Mouse (Mus musculus) hindbrain, embryonic 13.5 days (tissue): Measurements from ENCODE around the gene Traf7. TPM values are rescaled to one million over a fixed set of nuclear protein-coding genes. Genes with fewer than 3 reads are reported as not detected.

ENCODE experiments used
- ATAC-seq: fragments of 200-750 bp; cut with Nextera tagmentation; 2 replicates; pipeline ENCODE4 v1.8.0; 2017; ENCODE audit warnings: moderate TSS enrichment; ENCODE audit not compliant: low FRiP score
- H3K27ac ChIP-seq: fragments of 300-500 bp; sonication (generic); 2 replicates; pipeline ENCODE4 v1.5.1; 2015; ENCODE audit warnings: inconsistent platforms, mild to moderate bottlenecking, moderate library complexity
- H3K27me3 ChIP-seq: fragments of 300-500 bp; sonication (generic); 2 replicates; pipeline ENCODE4 v1.6.1; 2015; ENCODE audit warnings: mild to moderate bottlenecking, inconsistent platforms
- H3K36me3 ChIP-seq: fragments of 300-500 bp; sonication (generic); 2 replicates; pipeline ENCODE4 v1.6.1; 2015; ENCODE audit warnings: mild to moderate bottlenecking, inconsistent platforms
- H3K4me1 ChIP-seq: fragments of 300-500 bp; sonication (generic); replicated peaks from 2 replicates; pipeline ENCODE4 v1.6.1; 2015; ENCODE audit warnings: inconsistent platforms
- H3K4me2 ChIP-seq: fragments of 300-500 bp; sonication (generic); 2 replicates; pipeline ENCODE4 v1.6.1; 2015; ENCODE audit warnings: inconsistent platforms, mild to moderate bottlenecking, moderate library complexity
- H3K4me3 ChIP-seq: fragments of 300-500 bp; sonication (generic); 2 replicates; pipeline ENCODE4 v1.5.1; 2015; ENCODE audit warnings: mild to moderate bottlenecking, inconsistent platforms
- H3K9ac ChIP-seq: fragments of 300-500 bp; sonication (generic); 2 replicates; pipeline ENCODE4 v1.6.1; 2015; ENCODE audit warnings: mild to moderate bottlenecking, inconsistent platforms
- H3K9me3 ChIP-seq: fragments of 300-500 bp; sonication (generic); 2 replicates; pipeline ENCODE4 v1.6.1; 2016; ENCODE audit warnings: inconsistent platforms
- WGBS: fragments of 180-500 bp; shearing (Covaris S2); methylation state at CpG from one replicate; pipeline ENCODE4 v1.1.7; 2015; 5-methylcytosine and 5-hydroxymethylcytosine counted together
- polyA plus RNA-seq: library from polyadenylated mRNA; unstranded; fragments of >200 nt; fragmentation: Nextera tagmentation; extraction: Ambion mirVana; gene quantifications from 2 replicates; pipeline ENCODE4 v1.2.1, GENCODE M21; 2015

Traf7 gene
- polyA plus RNA-seq = 86.0 and 89.9 TPM in 2 replicates

DNA sequence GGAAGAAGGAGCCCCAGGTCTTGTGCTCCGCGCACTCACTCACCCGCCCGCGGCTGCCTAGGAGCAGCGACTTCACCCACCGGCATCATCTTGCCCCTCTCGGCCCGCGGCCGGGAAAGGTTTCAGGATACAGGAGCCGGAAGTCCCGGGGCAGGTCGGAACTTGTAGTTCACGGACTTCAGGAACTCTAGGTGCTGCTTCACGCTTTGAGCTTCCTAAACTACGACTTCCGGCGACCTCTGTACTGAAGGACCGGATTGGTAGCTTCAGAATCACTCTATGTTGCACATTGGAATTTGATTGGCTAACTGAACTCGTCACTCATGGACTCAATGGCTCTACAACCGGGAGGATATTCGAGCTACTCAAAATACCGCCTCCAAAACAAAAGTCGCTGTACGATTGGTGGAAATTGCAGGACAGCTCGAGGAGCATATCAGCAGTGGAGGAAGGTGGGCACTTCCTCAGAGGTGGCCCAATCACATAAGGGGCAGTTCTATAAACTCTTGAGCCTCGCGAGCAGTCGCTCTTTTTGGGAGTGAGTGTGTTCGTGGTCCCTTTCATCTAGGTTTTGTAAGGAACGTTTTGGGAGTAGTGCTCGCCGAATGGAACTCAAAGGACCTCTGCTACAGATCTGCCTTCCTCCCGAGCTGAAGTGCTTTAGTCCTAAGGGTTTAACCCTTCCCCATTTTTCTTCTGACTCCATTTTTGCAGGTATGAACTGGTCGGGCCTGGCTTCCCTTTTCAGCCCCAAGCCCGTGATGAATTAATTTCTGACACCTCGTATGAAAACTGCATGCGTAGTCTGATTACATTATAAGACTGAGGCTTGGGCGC is at the start of gene Traf7:
Traf7 (minus strand) TSS at position 216 of the 837 bp plus-strand sequence.
- peak within 1 kb of the TSS; percentile 87 for H3K27ac ChIP-seq
- peak within 1 kb of the TSS; percentile 85 for H3K9ac ChIP-seq
- H3K4me1 ChIP-seq = peaks cover 71% of the 10 kb centered on the region
- under 1% methylated on average over 40 of the region's 40 CpGs for WGBS
- no peaks in the 10 kb centered on the region for H3K9me3 ChIP-seq
- peak within 1 kb of the TSS; percentile 64 for H3K4me3 ChIP-seq
- peaks cover 22% of the 10 kb centered on the region for H3K36me3 ChIP-seq
- H3K4me2 ChIP-seq = peak within 1 kb of the TSS; percentile 83
- peaks cover 10% of the 10 kb centered on the region; the same call in 1 of the 2 replicates for H3K27me3 ChIP-seq
- peak; percentile 97 for ATAC-seq

- ATAC-seq = no peak
Observed at GRCm38 (mm10) chr17:24573811-24574210, 46.1 kb upstream of the Traf7 start.

GRCm38 (mm10) chr17:24572651-24573245 is 45.0 kb upstream of the Traf7 start:
- no peak overlapping the region for H3K4me3 ChIP-seq
- H3K27me3 ChIP-seq = no peaks in the 10 kb centered on the region
- H3K9me3 ChIP-seq = no peaks in the 10 kb centered on the region
- H3K27ac ChIP-seq = no peak overlapping the region
- no peak overlapping the region for H3K4me2 ChIP-seq
- peaks cover 98% of the 10 kb centered on the region for H3K36me3 ChIP-seq
- no peaks in the 10 kb centered on the region for H3K4me1 ChIP-seq
- 94% methylated on average over 12 of the region's 12 CpGs for WGBS
- no peak overlapping the region for H3K9ac ChIP-seq
- ATAC-seq = no peak

More at GRCm38 (mm10) chr17:24573811-24574210, 46.1 kb upstream of the Traf7 start:
- H3K4me1 ChIP-seq = no peaks in the 10 kb centered on the region
- peaks cover 100% of the 10 kb centered on the region for H3K36me3 ChIP-seq
- H3K27me3 ChIP-seq = no peaks in the 10 kb centered on the region
- H3K27ac ChIP-seq = no peak overlapping the region
- no peak overlapping the region for H3K4me3 ChIP-seq
- WGBS = 95% methylated on average over 9 of the region's 9 CpGs
- no peak overlapping the region for H3K9ac ChIP-seq
- no peak overlapping the region for H3K4me2 ChIP-seq
- H3K9me3 ChIP-seq = no peaks in the 10 kb centered on the region

DNA sequence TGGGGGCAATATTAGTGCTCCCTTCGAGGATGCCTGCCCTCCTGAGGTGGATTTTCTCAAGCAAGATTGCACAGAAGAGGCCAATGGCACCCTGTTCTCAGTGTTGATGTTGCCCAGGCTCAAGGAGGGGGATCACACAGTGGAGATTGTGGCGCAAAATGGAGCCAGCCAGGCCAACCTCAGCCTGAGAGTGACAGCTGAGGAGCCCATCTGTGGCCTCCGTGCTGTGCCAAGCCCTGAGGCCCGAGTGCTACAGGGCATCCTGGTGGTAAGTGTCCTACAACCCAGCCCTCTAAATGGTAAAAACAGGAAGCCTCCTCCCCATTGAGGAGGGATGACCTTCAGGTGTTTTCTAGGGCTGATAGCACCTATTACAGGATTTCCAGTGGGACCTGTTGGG is 42.1 kb upstream of the Traf7 start:
- Histone ChIP-seq H3K36me3 (peaks cover 94% of the 10 kb centered on the region), H3K27ac (no peak overlapping the region), H3K9me3 (no peaks in the 10 kb centered on the region), H3K27me3 (no peaks in the 10 kb centered on the region), H3K9ac (no peak overlapping the region), H3K4me3 (no peak overlapping the region), H3K4me2 (no peak overlapping the region), H3K4me1 (peaks cover 12% of the 10 kb centered on the region)
- ATAC-seq = no peak
- WGBS = 90% methylated on average over 4 of the region's 4 CpGs

DNA sequence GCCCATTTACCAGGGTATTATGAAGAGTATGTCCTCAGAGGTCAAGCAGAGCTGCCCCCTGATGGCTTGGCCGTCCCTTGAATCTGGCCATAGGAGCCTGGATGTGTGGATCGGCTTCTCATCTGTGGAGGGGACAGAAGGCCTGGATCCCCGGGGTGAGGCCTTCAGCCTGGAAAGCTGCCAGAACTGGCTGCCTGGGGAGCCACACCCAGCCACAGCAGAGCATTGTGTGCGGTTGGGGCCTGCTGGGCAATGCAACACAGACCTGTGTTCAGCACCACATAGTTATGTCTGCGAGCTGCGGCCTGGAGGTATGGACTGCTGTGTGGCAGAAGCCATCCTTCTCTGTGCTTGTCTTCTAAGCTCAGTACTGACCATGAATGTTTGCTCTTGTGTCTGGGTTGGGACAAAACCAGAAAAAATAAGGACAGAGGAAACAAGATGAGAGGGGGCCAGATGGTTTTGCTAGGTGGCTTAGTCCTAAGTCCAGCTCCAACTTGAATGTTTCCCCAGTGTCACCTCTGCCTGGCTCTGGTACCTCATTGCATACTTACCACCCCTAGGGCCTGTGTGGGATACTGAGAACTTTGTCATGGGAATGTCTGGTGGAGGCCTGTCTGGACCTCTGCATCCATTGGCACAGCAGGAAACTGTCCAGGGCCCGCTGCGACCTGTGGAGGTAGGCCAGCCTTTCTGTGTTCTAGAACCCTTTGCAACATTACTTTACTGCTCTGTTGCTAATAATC is 39.5 kb upstream of the Traf7 start:
- 69% methylated on average over 8 of the region's 8 CpGs for WGBS
- H3K27ac ChIP-seq = no peak overlapping the region
- H3K27me3 ChIP-seq = no peaks in the 10 kb centered on the region
- no peak overlapping the region for H3K9ac ChIP-seq
- ATAC-seq = no peak
- no peak overlapping the region for H3K4me3 ChIP-seq
- peaks cover 70% of the 10 kb centered on the region for H3K36me3 ChIP-seq
- H3K4me2 ChIP-seq = no peak overlapping the region
- peaks cover 12% of the 10 kb centered on the region for H3K4me1 ChIP-seq
- H3K9me3 ChIP-seq = no peaks in the 10 kb centered on the region

DNA sequence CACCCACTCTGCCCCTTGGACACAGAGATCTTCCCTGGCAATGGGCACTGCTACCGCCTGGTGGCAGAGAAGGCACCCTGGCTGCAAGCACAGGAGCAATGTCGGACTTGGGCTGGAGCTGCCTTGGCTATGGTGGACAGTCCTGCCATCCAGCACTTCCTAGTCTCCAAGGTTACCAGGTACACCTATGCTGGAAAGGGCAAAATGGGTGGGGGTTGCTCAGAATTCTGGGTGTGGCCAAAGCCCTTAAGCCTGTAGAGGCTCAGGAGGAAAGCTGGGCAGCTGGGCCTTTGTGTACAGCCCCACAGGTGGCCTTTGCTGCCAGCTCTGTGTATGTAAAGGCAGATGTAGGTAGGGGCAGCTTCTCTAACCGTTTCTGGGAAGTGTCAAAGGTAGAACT is 38.1 kb upstream of the Traf7 start:
- no peak for ATAC-seq
- Histone ChIP-seq H3K27me3 (no peaks in the 10 kb centered on the region), H3K4me2 (no peak overlapping the region), H3K9ac (no peak overlapping the region), H3K4me1 (peaks cover 12% of the 10 kb centered on the region), H3K36me3 (peaks cover 56% of the 10 kb centered on the region), H3K27ac (no peak overlapping the region), H3K9me3 (no peaks in the 10 kb centered on the region), H3K4me3 (no peak overlapping the region)
- 72% methylated on average over 3 of the region's 3 CpGs for WGBS

- H3K4me1 ChIP-seq = peaks cover 12% of the 10 kb centered on the region
- H3K27me3 ChIP-seq = no peaks in the 10 kb centered on the region
- 85% methylated on average over 3 of the region's 3 CpGs for WGBS
- no peak overlapping the region for H3K4me3 ChIP-seq
- H3K27ac ChIP-seq = no peak overlapping the region
- H3K9ac ChIP-seq = no peak overlapping the region
- ATAC-seq = no peak
- no peaks in the 10 kb centered on the region for H3K9me3 ChIP-seq
- H3K4me2 ChIP-seq = no peak overlapping the region
- peaks cover 49% of the 10 kb centered on the region for H3K36me3 ChIP-seq
Observed at GRCm38 (mm10) chr17:24565092-24565491, 37.4 kb upstream of the Traf7 start.

GRCm38 (mm10) chr17:24564422-24564821 is 36.7 kb upstream of the Traf7 start:
- no peak overlapping the region for H3K4me2 ChIP-seq
- no peak for ATAC-seq
- no peak overlapping the region for H3K4me3 ChIP-seq
- no peak overlapping the region for H3K9ac ChIP-seq
- H3K9me3 ChIP-seq = no peaks in the 10 kb centered on the region
- H3K36me3 ChIP-seq = peaks cover 42% of the 10 kb centered on the region
- no peaks in the 10 kb centered on the region for H3K27me3 ChIP-seq
- WGBS = 91% methylated on average over 4 of the region's 4 CpGs
- no peak overlapping the region for H3K27ac ChIP-seq
- H3K4me1 ChIP-seq = peaks cover 13% of the 10 kb centered on the region

- 79% methylated on average over 5 of the region's 5 CpGs for WGBS
- Histone ChIP-seq H3K4me1 (peaks cover 21% of the 10 kb centered on the region), H3K36me3 (peaks cover 34% of the 10 kb centered on the region), H3K9ac (no peak overlapping the region), H3K9me3 (no peaks in the 10 kb centered on the region), H3K4me3 (no peak overlapping the region), H3K27me3 (no peaks in the 10 kb centered on the region), H3K4me2 (no peak overlapping the region), H3K27ac (no peak overlapping the region)
- no peak for ATAC-seq
Observed at GRCm38 (mm10) chr17:24563638-24564037, 35.9 kb upstream of the Traf7 start.

- no peaks in the 10 kb centered on the region for H3K27me3 ChIP-seq
- no peak overlapping the region for H3K9ac ChIP-seq
- no peak overlapping the region for H3K27ac ChIP-seq
- ATAC-seq = no peak
- no peak overlapping the region for H3K4me2 ChIP-seq
- H3K9me3 ChIP-seq = no peaks in the 10 kb centered on the region
- 98% methylated on average over 2 of the region's 2 CpGs for WGBS
- H3K4me3 ChIP-seq = no peak overlapping the region
- peaks cover 20% of the 10 kb centered on the region for H3K36me3 ChIP-seq
- H3K4me1 ChIP-seq = peaks cover 32% of the 10 kb centered on the region
Observed at GRCm38 (mm10) chr17:24561592-24561991, 33.9 kb upstream of the Traf7 start.

GRCm38 (mm10) chr17:24560301-24561028 is 32.7 kb upstream of the Traf7 start:
- H3K4me1 ChIP-seq = peaks cover 31% of the 10 kb centered on the region
- no peaks in the 10 kb centered on the region for H3K27me3 ChIP-seq
- H3K9ac ChIP-seq = no peak overlapping the region
- no peak for ATAC-seq
- H3K9me3 ChIP-seq = no peaks in the 10 kb centered on the region
- no peak overlapping the region for H3K27ac ChIP-seq
- peaks cover 8% of the 10 kb centered on the region for H3K36me3 ChIP-seq
- no peak overlapping the region for H3K4me3 ChIP-seq
- no peak overlapping the region for H3K4me2 ChIP-seq
- WGBS = 87% methylated on average over 5 of the region's 5 CpGs

DNA sequence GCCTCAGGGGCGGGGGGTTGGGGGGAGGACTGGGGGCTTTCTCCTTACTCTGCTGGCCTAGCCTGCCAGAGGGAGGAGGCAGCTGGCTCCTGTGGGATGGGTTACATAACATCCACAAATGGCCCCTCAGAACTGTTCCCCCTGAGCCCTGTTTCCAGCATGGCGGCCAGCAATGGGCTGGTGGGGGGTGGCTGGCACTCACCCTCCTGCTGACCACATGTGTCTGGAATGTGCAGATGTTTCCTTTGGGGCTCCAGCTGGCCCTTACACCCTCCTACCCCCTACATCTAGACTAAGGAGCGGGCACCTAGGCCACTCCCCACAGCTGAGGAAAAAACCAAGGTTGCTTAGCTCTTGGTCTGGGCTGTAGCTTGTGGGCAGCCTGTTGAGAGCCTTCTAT is 31.4 kb upstream of the Traf7 start:
- no peak overlapping the region for H3K4me3 ChIP-seq
- 0 out of 2 replicates have a peak overlapping the region, but pooled peaks have one; percentile 29 for H3K9ac ChIP-seq
- H3K36me3 ChIP-seq = no peaks in the 10 kb centered on the region
- no peaks in the 10 kb centered on the region for H3K27me3 ChIP-seq
- ATAC-seq = peak; percentile 64
- H3K4me1 ChIP-seq = peaks cover 32% of the 10 kb centered on the region
- WGBS = 32% methylated on average over 3 of the region's 3 CpGs
- H3K27ac ChIP-seq = peak overlapping the region; percentile 86
- no peaks in the 10 kb centered on the region for H3K9me3 ChIP-seq
- H3K4me2 ChIP-seq = peak overlapping the region; percentile 19
